Mouse (Mus musculus) megakaryocyte, embryonic 14.5 days (primary cell): Measurements from ENCODE around the gene C8g.

Source experiments
- FLI1 ChIP-seq: IDR thresholded peaks from 2 replicates; pipeline ENCODE4 v1.6.1; 2012; ENCODE audit warnings: low read length, inconsistent platforms, mixed read lengths
- GATA1 ChIP-seq: IDR thresholded peaks from 3 replicates; pipeline ENCODE4 v1.6.1; 2012; ENCODE audit warnings: mixed read lengths, low read length, inconsistent platforms, borderline replicate concordance

GRCm38 (mm10) chr2:25460135-25460534 lies 41.4 kb downstream of the C8g start:
- TF ChIP-seq GATA1 (no peak), FLI1 (no peak)
